Mouse (Mus musculus): ENCODE results near the gene Eif2ak1. TPM values are rescaled to one million over a fixed set of nuclear protein-coding genes. Genes with fewer than 3 reads are reported as not detected.

Gene Eif2ak1
- 39.6 and 48.1 TPM in 2 replicates for polyA plus RNA-seq (2012; rRNA removed)

GRCm38 (mm10) chr5:143817116-143817930 is at the start of gene Eif2ak1:
Gene Eif2ak1 (plus strand): TSS chr5:143817788.

GRCm38 (mm10) chr5:143897635-143898330 is 80.2 kb downstream of the Eif2ak1 start, which contains the start of gene Ankrd61:
Gene Ankrd61 (minus strand): TSS chr5:143897685.

DNA sequence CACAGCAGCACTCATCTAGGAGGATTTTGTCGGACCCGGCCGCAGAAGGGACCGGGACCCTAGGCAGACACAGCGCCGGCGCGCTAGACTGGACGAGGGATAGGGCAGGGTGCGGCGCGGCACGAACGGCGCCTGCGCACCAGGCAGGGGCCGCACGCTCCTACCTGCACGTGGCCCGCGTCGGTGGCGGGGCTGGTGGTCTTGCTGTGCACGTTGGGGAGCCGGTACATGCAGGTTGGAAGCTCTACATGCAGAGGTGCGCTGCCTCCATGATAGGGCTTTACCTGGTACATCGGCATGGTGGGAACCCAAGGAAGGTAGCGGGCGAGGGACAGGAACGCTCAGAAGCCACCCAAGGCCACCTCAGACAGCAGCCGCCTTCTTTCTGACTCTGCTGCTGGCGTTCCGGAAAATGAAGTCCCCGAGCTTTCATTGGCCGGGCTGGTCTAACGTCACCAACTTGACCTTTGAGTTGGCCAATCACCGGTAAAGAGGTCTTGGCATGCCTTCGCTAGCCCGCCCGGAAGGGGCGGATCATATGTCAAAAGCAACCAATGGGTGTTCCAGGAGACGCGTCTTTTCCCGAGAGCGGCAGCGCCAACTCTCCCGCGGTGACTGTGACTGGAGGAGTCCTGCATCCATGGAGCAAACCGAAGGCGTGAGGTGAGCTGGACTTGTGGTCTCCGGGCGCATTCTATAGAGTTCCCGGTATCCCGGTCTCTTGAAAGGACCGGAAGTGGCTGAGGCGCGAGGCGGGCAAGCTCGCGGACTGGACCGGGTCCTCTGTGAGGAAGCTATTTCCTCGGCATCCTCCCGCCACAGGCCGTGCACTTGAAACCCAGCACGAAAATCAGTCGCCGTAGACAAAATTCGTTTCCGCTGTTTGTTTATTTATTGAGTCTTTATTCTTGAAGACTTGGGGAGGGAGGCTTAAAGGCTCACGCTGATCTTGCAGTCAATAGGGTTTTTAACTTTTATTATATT is 92.1 kb downstream of the Eif2ak1 start, which contains the start of the genes Aimp2 and Pms2:
Gene Aimp2 (minus strand): TSS at position 431 of the 984 bp plus-strand sequence.
Gene Pms2 (plus strand): TSS at position 548 of the 984 bp plus-strand sequence.

DNA sequence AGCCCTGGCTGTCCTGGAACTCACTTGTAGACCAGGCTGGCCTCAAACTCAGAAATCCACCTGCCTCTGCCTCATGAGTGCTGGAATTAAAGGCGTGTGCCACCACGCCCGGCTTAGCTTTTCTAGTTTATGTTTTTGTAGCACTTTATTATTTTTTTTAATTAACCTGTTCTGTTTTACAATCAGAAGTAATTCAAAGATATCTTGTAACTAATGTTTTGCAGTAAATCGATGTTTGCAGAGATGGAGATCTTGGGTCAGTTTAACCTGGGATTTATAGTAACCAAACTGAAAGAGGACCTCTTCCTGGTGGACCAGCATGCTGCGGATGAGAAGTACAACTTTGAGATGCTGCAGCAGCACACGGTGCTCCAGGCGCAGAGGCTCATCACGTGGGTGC is 110.3 kb downstream of the Eif2ak1 start, which contains the start of gene Gm42421:
Gene Gm42421 (plus strand): TSS at position 301 of the 400 bp plus-strand sequence.

GRCm38 (mm10) chr5:143932831-143933230 is 115.2 kb downstream of the Eif2ak1 start, which contains the start of gene Rsph10b:
Gene Rsph10b (plus strand): TSS chr5:143933035.

Other genes with a start within 250 kb of the Eif2ak1 start
- gene Cyth3, start 195.3 kb upstream of the Eif2ak1 start, polyA plus RNA-seq (2012; rRNA removed): 21.3 and 25.8 TPM in 2 replicates
- gene Usp42, start 85.5 kb upstream of the Eif2ak1 start, polyA plus RNA-seq (2012; rRNA removed): 1.5 and 1.8 TPM in 2 replicates
- 0.03 and 0.07 TPM in 2 replicates for gene Ankrd61, start 79.9 kb downstream of the Eif2ak1 start, polyA plus RNA-seq (2012; rRNA removed)
- 37.5 and 45.2 TPM in 2 replicates for gene Aimp2, start 92.1 kb downstream of the Eif2ak1 start, polyA plus RNA-seq (2012; rRNA removed)
- gene Pms2, start 92.2 kb downstream of the Eif2ak1 start, polyA plus RNA-seq (2012; rRNA removed): 6.5 and 7.1 TPM in 2 replicates
- 0.45 and 0.48 TPM in 2 replicates for gene Gm42421, start 110.4 kb downstream of the Eif2ak1 start, polyA plus RNA-seq (2012; rRNA removed)
- gene Rsph10b, start 115.2 kb downstream of the Eif2ak1 start, polyA plus RNA-seq (2012; rRNA removed): 0.28 and 0.41 TPM in 2 replicates
- gene Ccz1, start 197.1 kb downstream of the Eif2ak1 start, polyA plus RNA-seq (2012; rRNA removed): 23.3 and 24.5 TPM in 2 replicates
- not detected in 2 replicates for gene Ocm, start 208.9 kb downstream of the Eif2ak1 start, polyA plus RNA-seq (2012; rRNA removed)

All from liver, embryonic 14 days (tissue).